Mouse (Mus musculus): ENCODE data around the gene Nudt22. TPM values are rescaled to one million over a fixed set of nuclear protein-coding genes. Genes with fewer than 3 reads are reported as not detected.
A peak's percentile ranks its signal among the peaks of the same experiment; 100 is the strongest.

Gene Nudt22
- polyA plus RNA-seq, 1 experiment from 2014 or later = 60.5 TPM

DNA sequence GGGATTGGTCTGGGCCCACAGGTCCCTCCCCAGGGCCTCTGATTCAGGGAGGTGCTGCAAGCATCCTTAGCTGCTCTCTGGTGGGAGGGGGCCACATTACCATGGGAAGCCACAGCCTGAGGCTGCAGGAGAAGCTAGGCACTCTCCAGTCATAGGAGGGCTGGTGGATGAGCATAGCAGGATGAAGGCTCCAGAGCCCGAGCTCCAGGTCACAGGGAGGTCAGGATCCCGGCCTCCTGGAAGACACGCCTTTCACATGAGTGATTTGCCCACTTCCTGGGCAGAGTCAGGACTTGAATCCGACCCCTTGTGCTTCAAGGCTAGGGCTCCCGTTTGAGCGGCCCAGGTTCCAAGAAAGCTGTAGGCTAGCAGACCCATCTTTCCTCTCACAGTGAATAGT is 24.3 kb downstream of the Nudt22 start:
- CTCF ChIA-PET = interaction anchor here (1.1 to 3.6 kb wide), 5 partner anchors 8 to 47 kb away, joined by 3 to 21 read pairs (median 4); no protein-coding TSS in a partner anchor
- H3K27me3 ChIP-seq = no peaks in the 10 kb centered on the region
- POLR2A ChIA-PET = interaction anchor here (0.6 to 3.7 kb wide), 4 partner anchors 11 to 30 kb away, joined by 3 to 20 read pairs (median 5); partner anchors contain the start of genes Bad and Gpr137
- no peak for DNase-seq (ENCODE audit: low read depth, low spot score)
- in situ Hi-C loops (cut with MboI; ENCODE audit: low pct_unique_long_range_greater_than_20kb) = no loop called here
- TF ChIP-seq CTCF (IDR thresholded peaks at IDR 0.05) = no peak
- no peak for ATAC-seq

DNA sequence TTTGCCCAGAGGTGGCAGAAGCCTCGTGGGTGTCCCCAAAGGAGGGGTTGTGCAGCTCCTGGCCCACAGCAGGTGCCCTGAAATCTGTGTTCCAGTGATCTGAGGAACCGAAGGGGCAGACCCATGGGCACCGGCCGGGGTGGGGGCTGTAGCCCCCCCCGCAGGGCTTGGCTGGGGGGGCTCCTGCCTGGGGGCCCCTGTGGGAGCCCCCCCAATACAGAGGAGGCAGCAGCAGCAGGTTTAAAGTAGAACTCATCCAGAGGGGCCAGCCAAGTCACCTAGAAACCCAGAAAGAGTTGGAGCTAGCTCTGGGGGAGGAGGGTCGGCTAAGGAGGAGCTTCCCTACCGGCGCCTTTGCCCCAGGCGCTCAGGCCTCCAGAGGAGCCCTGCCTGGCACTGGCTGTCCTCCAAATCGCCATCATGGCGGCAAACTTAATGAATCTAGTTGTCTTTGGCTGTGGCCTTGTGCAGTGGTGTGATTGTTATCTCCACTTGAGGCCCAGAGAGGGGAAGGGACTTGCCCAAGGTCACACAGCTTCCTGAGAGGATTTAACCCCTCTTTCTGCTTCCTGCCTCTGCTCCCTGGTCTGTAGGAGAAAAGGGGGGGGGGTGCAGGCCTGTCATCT is 25.3 kb downstream of the Nudt22 start:
- no peak for TF ChIP-seq CTCF (IDR thresholded peaks at IDR 0.05)
- ChIA-PET POLR2A (interaction anchor here (0.6 to 3.7 kb wide), 7 partner anchors 14 to 130 kb away, joined by 3 to 20 read pairs (median 4); partner anchors contain the start of genes Bad, Gpr137 and Rps6ka4), CTCF (interaction anchor here (1.0 to 3.6 kb wide), 8 partner anchors 9 to 48 kb away, joined by 3 to 21 read pairs (median 8); partner anchors contain the start of gene Fkbp2)
- no peaks in the 10 kb centered on the region for H3K27me3 ChIP-seq
- in situ Hi-C loops (cut with MboI; ENCODE audit: low pct_unique_long_range_greater_than_20kb) = no loop called here
- ATAC-seq (no peak), DNase-seq (ENCODE audit: low read depth, low spot score) (no peak)

DNA sequence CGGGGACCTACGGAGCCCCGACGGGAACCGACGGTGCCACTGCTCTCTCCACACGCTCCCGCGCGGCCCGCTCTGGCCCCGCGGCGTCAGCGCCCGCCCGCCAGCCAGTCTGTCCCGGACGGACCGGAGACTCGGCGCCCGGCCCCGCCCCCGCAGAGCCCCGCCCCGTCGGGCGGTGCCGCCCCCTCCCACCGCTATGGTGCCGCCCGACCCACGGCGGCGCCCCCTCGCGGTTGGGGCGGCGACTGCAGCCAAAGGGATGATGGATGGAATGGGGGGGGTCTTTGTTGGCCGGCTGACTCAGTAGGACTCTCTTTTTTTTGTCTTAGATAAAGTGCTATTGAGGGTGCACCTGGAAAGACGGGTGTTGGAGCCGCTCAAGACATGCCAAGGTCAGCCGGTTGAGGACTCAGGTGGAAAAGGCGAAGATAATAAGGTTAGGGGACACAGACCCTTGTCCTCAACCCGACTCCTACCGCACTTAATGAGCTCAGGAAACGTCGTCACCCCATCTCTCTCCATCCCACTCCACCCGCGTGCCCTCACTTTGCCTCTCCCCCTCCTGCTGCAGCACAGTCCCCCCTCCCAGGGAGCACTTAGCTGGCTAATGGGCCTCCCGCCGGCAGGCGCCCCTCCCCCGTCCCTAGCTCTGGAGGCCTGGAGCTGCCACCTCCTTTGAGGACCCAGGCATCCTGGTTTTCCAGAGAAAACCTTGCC is 26.1 kb downstream of the Nudt22 start:
- no peak for TF ChIP-seq CTCF (IDR thresholded peaks at IDR 0.05)
- in situ Hi-C loops (cut with MboI; ENCODE audit: low pct_unique_long_range_greater_than_20kb) = no loop called here
- no peak for DNase-seq (ENCODE audit: low read depth, low spot score)
- ATAC-seq = peak; percentile 65
- POLR2A ChIA-PET = interaction anchor here (0.6 to 3.7 kb wide), 7 partner anchors 11 to 130 kb away, joined by 3 to 20 read pairs (median 4); partner anchors contain the start of genes Bad, Gpr137 and Rps6ka4
- no peaks in the 10 kb centered on the region for H3K27me3 ChIP-seq
- CTCF ChIA-PET = interaction anchor here (1.0 to 3.6 kb wide), 8 partner anchors 9 to 48 kb away, joined by 3 to 21 read pairs (median 8); partner anchors contain the start of gene Fkbp2

DNA sequence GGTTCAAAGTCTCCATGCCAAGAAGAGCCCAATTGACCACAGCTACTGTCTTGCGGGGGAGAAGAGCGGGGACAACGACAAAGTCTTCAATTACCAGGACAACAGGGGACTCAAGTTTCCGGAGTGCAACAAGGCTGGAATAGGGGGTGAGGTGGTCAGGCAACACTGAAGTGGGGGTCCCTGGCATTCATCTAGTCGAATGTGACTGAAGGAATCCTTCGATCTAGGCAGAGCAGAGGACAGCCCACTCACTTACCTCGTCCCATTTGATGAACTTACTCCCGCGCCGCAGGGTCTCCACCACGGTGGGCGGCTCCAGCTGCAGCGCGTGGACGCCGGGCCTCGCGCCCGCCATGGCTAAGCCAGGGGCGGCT is 26.6 kb downstream of the Nudt22 start:
- ChIA-PET POLR2A (interaction anchor here (0.9 to 3.7 kb wide), 4 partner anchors 12 to 26 kb away, joined by 3 to 20 read pairs (median 6); partner anchors contain the start of genes Bad and Gpr137), CTCF (interaction anchor here (1.1 to 3.6 kb wide), 5 partner anchors 10 to 45 kb away, joined by 6 to 21 read pairs (median 11); partner anchors contain the start of gene Fkbp2)
- no peaks in the 10 kb centered on the region for H3K27me3 ChIP-seq
- TF ChIP-seq CTCF (IDR thresholded peaks at IDR 0.05) = no peak
- no peak for ATAC-seq
- no peak for DNase-seq (ENCODE audit: low read depth, low spot score)
- in situ Hi-C loops (cut with MboI; ENCODE audit: low pct_unique_long_range_greater_than_20kb) = no loop called here

DNA sequence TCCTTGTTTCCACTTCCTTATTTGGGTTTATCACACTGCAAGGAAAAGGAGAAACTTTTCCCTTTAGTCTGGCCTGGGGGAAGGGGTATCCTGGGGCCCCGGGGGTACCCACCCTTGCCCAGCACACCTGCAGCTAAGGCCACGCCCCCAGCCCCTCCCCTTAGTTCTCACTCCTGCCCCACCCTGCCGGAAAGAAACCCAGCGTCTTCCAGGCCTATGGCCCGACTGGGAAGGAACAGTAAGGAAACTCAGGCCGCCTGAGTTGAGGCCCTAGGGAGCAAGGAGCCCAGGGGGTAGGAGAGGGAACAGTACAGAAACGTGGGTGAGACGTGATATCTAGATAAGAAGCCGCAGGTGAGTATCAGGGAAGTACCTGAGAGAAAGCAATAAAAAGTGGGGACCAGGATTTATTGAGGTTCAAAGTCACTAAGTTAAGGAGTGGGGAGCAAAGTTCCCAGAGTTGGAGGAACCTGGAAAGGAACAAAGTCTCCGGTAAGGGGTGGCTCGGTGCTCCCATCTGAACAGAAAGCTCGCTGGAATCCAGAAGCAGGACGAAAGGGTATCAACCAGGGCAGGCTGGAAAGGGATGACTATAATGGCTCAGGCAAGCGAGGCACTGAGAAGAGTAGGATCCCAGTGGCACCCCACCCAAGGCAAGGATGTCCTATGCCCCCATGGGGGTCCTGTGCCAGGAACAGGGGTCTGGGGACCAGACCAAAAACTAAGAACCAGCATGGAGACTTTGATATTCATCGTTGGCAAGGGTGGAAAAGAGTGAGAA is 27.2 kb downstream of the Nudt22 start:
- POLR2A ChIA-PET = interaction anchor here (0.9 to 3.7 kb wide), 5 partner anchors 12 to 26 kb away, joined by 3 to 20 read pairs (median 6); partner anchors contain the start of genes Bad and Gpr137
- no peak for ATAC-seq

DNA sequence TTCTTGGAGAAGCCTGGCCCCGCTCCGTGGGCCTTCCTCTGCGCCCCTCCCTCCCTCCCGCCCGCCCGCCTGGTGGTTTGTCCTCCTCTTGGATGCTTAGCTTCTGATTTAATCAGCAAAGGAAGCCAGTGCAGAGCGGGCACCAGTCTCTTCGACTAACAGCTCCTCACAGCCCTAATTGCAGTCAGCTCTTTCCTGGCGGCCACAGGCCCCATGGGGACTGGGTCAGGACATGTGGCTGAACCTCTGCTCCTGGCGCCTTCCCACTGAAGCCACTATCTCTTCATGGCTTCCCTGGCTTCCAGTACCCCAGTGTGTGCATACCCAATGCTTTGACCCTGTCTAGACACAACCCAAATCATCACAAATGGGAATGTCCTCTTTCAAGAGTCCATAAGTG is 39.5 kb downstream of the Nudt22 start:
- TF ChIP-seq CTCF (IDR thresholded peaks at IDR 0.05) = no peak
- CTCF ChIA-PET = no interaction called here
- ATAC-seq = no peak
- no peak for DNase-seq (ENCODE audit: low read depth, low spot score)
- no peaks in the 10 kb centered on the region for H3K27me3 ChIP-seq
- POLR2A ChIA-PET = interaction anchor here (1.2 to 1.3 kb wide), 2 partner anchors 14 to 15 kb away, joined by 3 to 4 read pairs; partner anchors contain the start of genes Bad and Gpr137
- in situ Hi-C loops (cut with MboI; ENCODE audit: low pct_unique_long_range_greater_than_20kb) = no loop called here

More for the DNA sequence above, 27.2 kb downstream of the Nudt22 start:
- CTCF ChIA-PET = interaction anchor here (0.9 to 3.6 kb wide), 3 partner anchors 11 to 17 kb away, joined by 3 to 21 read pairs (median 10); no protein-coding TSS in a partner anchor
- H3K27me3 ChIP-seq = no peaks in the 10 kb centered on the region
- TF ChIP-seq CTCF (IDR thresholded peaks at IDR 0.05) = no peak
- in situ Hi-C loops (cut with MboI; ENCODE audit: low pct_unique_long_range_greater_than_20kb) = no loop called here
- no peak for DNase-seq (ENCODE audit: low read depth, low spot score)

DNA sequence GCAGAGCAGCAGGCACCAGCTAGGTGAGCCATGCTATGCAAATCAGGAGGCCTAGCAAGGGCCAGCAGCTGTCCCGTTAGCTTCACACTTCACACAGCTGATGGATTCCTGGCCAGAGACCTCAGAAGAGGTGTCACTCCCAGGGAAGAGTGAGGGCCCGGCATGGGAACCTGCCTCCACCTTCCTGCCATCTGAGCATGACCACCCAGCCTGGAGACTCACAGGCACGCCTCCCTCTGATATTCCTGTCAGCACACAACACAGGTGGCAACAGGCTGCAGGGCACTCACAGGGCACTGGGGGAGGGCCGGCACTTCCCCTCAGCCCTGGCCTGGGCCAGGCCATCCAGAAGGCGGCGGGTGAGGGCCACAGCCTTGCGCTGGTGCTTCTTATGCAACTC is 40.5 kb downstream of the Nudt22 start:
- no peak for TF ChIP-seq CTCF (IDR thresholded peaks at IDR 0.05)
- ChIA-PET CTCF (interaction anchor here (1.4 to 2.0 kb wide), 4 partner anchors 12 to 24 kb away, joined by 4 to 5 read pairs (median 5); partner anchors contain the start of genes Bad, Gpr137, Plcb3 and Ppp1r14b), POLR2A (interaction anchor here (1.3 kb wide), 2 partner anchors 14 to 20 kb away, joined by 3 to 4 read pairs; partner anchors contain the start of genes Bad and Gpr137)
- in situ Hi-C loops (cut with MboI; ENCODE audit: low pct_unique_long_range_greater_than_20kb) = no loop called here
- H3K27me3 ChIP-seq = no peaks in the 10 kb centered on the region
- DNase-seq (ENCODE audit: low read depth, low spot score) = no peak
- no peak for ATAC-seq

DNA sequence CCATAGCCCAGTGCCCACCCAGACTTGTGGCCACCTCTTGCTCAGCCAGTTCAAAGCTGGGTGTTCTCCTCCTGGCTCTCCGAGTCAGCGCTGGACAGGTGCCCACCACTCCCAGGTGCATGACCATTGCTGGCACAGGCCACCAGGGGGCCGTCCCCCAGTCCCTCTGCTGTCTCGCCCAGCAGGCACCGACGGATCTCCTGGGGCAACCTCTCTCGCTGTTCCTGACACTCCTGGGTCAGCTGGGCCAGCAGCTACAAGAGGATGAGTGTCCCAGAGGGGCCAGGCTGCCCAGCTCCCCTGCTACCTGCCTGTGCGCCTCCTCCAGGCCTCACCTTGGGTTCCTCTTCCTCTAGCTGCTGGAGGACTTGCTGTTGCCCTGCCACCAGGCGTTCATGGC is 41.9 kb downstream of the Nudt22 start:
- no peak for ATAC-seq
- DNase-seq (ENCODE audit: low read depth, low spot score) = no peak
- CTCF ChIA-PET = interaction anchor here (1.2 to 2.0 kb wide), 4 partner anchors 13 to 26 kb away, joined by 4 to 10 read pairs (median 5); partner anchors contain the start of genes Bad and Gpr137
- TF ChIP-seq CTCF (IDR thresholded peaks at IDR 0.05) = no peak
- in situ Hi-C loops (cut with MboI; ENCODE audit: low pct_unique_long_range_greater_than_20kb) = no loop called here
- POLR2A ChIA-PET = interaction anchor here (2.6 to 5.0 kb wide), 3 partner anchors 9 to 22 kb away, joined by 12 to 75 read pairs (median 44); partner anchors contain the start of genes Bad, Gpr137, Plcb3 and Ppp1r14b
- no peaks in the 10 kb centered on the region for H3K27me3 ChIP-seq

DNA sequence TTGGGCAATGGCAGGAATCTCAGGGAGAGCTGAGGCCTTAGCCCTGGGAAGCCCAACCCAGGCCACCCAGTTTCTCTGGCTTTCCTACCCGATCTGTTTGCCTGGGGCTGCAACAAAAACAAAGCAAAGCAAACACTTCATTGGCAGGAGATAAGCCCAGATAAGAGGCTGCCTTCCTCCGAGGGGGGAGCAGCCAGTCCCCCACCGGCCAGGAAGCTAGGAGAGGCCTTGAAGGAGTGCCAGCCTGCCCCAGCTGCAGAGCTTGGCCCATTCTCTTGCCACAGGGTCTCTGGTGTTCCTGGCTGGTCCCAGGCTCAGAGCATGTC is 43.2 kb downstream of the Nudt22 start:
- no peak for TF ChIP-seq CTCF (IDR thresholded peaks at IDR 0.05)
- DNase-seq (ENCODE audit: low read depth, low spot score) (no peak), ATAC-seq (no peak)
- H3K27me3 ChIP-seq = no peaks in the 10 kb centered on the region
- in situ Hi-C loops (cut with MboI; ENCODE audit: low pct_unique_long_range_greater_than_20kb) = no loop called here
- ChIA-PET CTCF (interaction anchor here (0.9 to 3.5 kb wide), 8 partner anchors 10 to 27 kb away, joined by 3 to 21 read pairs (median 8); partner anchors contain the start of genes Bad, Gpr137 and Plcb3), POLR2A (interaction anchor here (1.0 to 5.0 kb wide), 8 partner anchors 10 to 39 kb away, joined by 4 to 75 read pairs (median 9); partner anchors contain the start of genes Bad, Dnajc4, Esrra and Gpr137)
